Mouse (Mus musculus) midbrain, postnatal 0 days (tissue): ENCODE data around the gene Gm10273. TPM values are rescaled to one million over a fixed set of nuclear protein-coding genes. Genes with fewer than 3 reads are reported as not detected.
A peak's percentile ranks its signal among the peaks of the same experiment; 100 is the strongest.
"Not testable (repeated sequence)": the region's sequence is repeated elsewhere in the genome, so short reads cannot be mapped to it uniquely, and the experiment has no call there.

ENCODE experiments used
- ATAC-seq: fragments of 200-750 bp; cut with Nextera tagmentation; 2 replicates; pipeline ENCODE4 v1.8.0; 2017; ENCODE audit warnings: moderate number of reproducible peaks, mild to moderate bottlenecking, moderate TSS enrichment, moderate library complexity; ENCODE audit not compliant: low FRiP score
- DNase-seq: peaks from one replicate; pipeline ENCODE4 v3.0.0-alpha.2; 2015; ENCODE audit warnings: low spot score
- H3K27ac ChIP-seq: fragments of 300-500 bp; sonication (generic); 2 replicates; pipeline ENCODE4 v1.5.1; 2014; ENCODE audit warnings: low read depth, mild to moderate bottlenecking, low read length, mixed read lengths
- H3K27me3 ChIP-seq: fragments of 300-500 bp; sonication (generic); 2 replicates; pipeline ENCODE4 v1.6.1; 2014; ENCODE audit warnings: low read length, control low read depth, mixed read lengths; ENCODE audit not compliant: insufficient read depth
- H3K36me3 ChIP-seq: fragments of 300-500 bp; sonication (generic); 2 replicates; pipeline ENCODE4 v1.6.1; 2014; ENCODE audit warnings: low read length, control low read depth, mixed read lengths; ENCODE audit not compliant: insufficient read depth
- H3K4me1 ChIP-seq: fragments of 300-500 bp; sonication (generic); 2 replicates; pipeline ENCODE4 v1.6.1; 2014; ENCODE audit warnings: mild to moderate bottlenecking, control low read depth, antibody characterized with exemption, low read length, mixed read lengths; ENCODE audit not compliant: insufficient read depth
- H3K4me2 ChIP-seq: fragments of 300-500 bp; sonication (generic); 2 replicates; pipeline ENCODE4 v1.6.1; 2014; ENCODE audit warnings: low read depth, mild to moderate bottlenecking, low read length, mixed read lengths; ENCODE audit not compliant: poor library complexity, severe bottlenecking
- H3K4me3 ChIP-seq: fragments of 300-500 bp; sonication (generic); 2 replicates; pipeline ENCODE4 v1.5.1; 2014; ENCODE audit warnings: low read depth, mild to moderate bottlenecking, low read length, moderate library complexity
- H3K9ac ChIP-seq: fragments of 300-500 bp; sonication (generic); replicated peaks from 2 replicates; pipeline ENCODE4 v1.6.1; 2014; ENCODE audit warnings: mild to moderate bottlenecking, low read length, moderate library complexity, mixed read lengths; ENCODE audit not compliant: poor library complexity, severe bottlenecking
- H3K9me3 ChIP-seq: fragments of 300-500 bp; sonication (generic); 2 replicates; pipeline ENCODE4 v1.6.1; 2016; ENCODE audit warnings: low read length, control low read depth
- CTCF ChIP-seq: IDR thresholded peaks from 2 replicates; pipeline ENCODE4 v1.5.1; 2016; ENCODE audit warnings: antibody characterized with exemption, mild to moderate bottlenecking
- WGBS: fragments of 180-500 bp; shearing (Covaris S2); extraction: QIAGEN DNeasy Blood & Tissue Kit; methylation state at CpG from one replicate; pipeline ENCODE4 v1.1.7; 2014; 5-methylcytosine and 5-hydroxymethylcytosine counted together
- polyA plus RNA-seq: library from polyadenylated mRNA; unstranded; fragments of >200 nt; fragmentation: Nextera tagmentation; extraction: Ambion mirVana; gene quantifications from 2 replicates; pipeline ENCODE4 v1.2.1, GENCODE M21; 2015
- total RNA-seq: library from RNA; depleted of rRNA; stranded (reverse); fragments of >200 nt; gene quantifications from 2 replicates; pipeline ENCODE4 v1.2.3, GENCODE M21; 2014

The Gm10273 gene
- total and polyA plus RNA-seq, 2 experiments from 2014 or later: 4.3 to 7.7 TPM

- H3K4me1 ChIP-seq: no peaks in the 10 kb centered on the region
- no peak overlapping the region for H3K4me3 ChIP-seq
- H3K9ac ChIP-seq: no peak overlapping the region
- no peak overlapping the region for H3K27ac ChIP-seq
- ATAC-seq: no peak
- DNase-seq: no peak
- TF ChIP-seq CTCF: no peak
- WGBS: 78% methylated on average over 2 of the region's 2 CpGs
- no peaks in the 10 kb centered on the region for H3K27me3 ChIP-seq
- H3K9me3 ChIP-seq: no peaks in the 10 kb centered on the region
- no peaks in the 10 kb centered on the region for H3K36me3 ChIP-seq
- H3K4me2 ChIP-seq: no peak overlapping the region
These were observed 15.0 kb upstream of the Gm10273 start for GRCm38 (mm10) chr10:59380411-59380821.

GRCm38 (mm10) chr10:59381563-59381962 is 13.9 kb upstream of the Gm10273 start:
- ATAC-seq, H3K27ac ChIP-seq, H3K9ac ChIP-seq, H3K27me3 ChIP-seq, DNase-seq, H3K9me3 ChIP-seq, H3K4me3 ChIP-seq, H3K4me1 ChIP-seq, H3K4me2 ChIP-seq, H3K36me3 ChIP-seq: not testable (repeated sequence)
- 92% methylated on average over 5 of the region's 10 CpGs for whole genome bisulfite sequencing

GRCm38 (mm10) chr10:59386951-59387350 is 8.5 kb upstream of the Gm10273 start:
- DNase-seq (peak; percentile 10), ATAC-seq (no peak)
- H3K36me3 ChIP-seq: no peaks in the 10 kb centered on the region
- no peaks in the 10 kb centered on the region for H3K4me1 ChIP-seq
- H3K27me3 ChIP-seq: no peaks in the 10 kb centered on the region
- H3K4me2 ChIP-seq: no peak overlapping the region
- WGBS: 97% methylated on average over 7 of the region's 8 CpGs
- H3K9me3 ChIP-seq: peaks cover 10% of the 10 kb centered on the region
- H3K27ac ChIP-seq: no peak overlapping the region
- H3K9ac ChIP-seq: no peak overlapping the region
- TF ChIP-seq CTCF: no peak
- no peak overlapping the region for H3K4me3 ChIP-seq

- Histone ChIP-seq H3K4me1 (no peaks in the 10 kb centered on the region), H3K36me3 (no peaks in the 10 kb centered on the region), H3K27ac (no peak overlapping the region), H3K9me3 (peaks cover 10% of the 10 kb centered on the region), H3K9ac (no peak overlapping the region), H3K4me2 (no peak overlapping the region), H3K4me3 (no peak overlapping the region), H3K27me3 (no peaks in the 10 kb centered on the region)
- ATAC-seq: no peak
- DNase-seq: no peak
- no peak for TF ChIP-seq CTCF
- WGBS: 98% methylated on average over 3 of the region's 3 CpGs
These were observed 5.8 kb upstream of the Gm10273 start for GRCm38 (mm10) chr10:59389652-59390051.

- no peak overlapping the region for H3K4me3 ChIP-seq
- H3K27me3 ChIP-seq: no peaks in the 10 kb centered on the region
- DNase-seq (no peak), ATAC-seq (no peak)
- H3K9me3 ChIP-seq: peaks cover 10% of the 10 kb centered on the region
- no peak overlapping the region for H3K4me2 ChIP-seq
- H3K36me3 ChIP-seq: no peaks in the 10 kb centered on the region
- no peak overlapping the region for H3K9ac ChIP-seq
- no peak overlapping the region for H3K27ac ChIP-seq
- no peaks in the 10 kb centered on the region for H3K4me1 ChIP-seq
- no peak for TF ChIP-seq CTCF
- 77% methylated on average over 4 of the region's 4 CpGs for WGBS
These were observed 3.5 kb upstream of the Gm10273 start for GRCm38 (mm10) chr10:59391907-59392306.

- ATAC-seq (no peak), DNase-seq (no peak)
- Histone ChIP-seq H3K27me3 (no peaks in the 10 kb centered on the region), H3K4me3 (no peak within 1 kb of the TSS), H3K36me3 (no peaks in the 10 kb centered on the region), H3K9me3 (no peaks in the 10 kb centered on the region), H3K27ac (no peak within 1 kb of the TSS), H3K4me2 (no peak within 1 kb of the TSS), H3K9ac (no peak within 1 kb of the TSS), H3K4me1 (no peaks in the 10 kb centered on the region)
- no peak for TF ChIP-seq CTCF
- WGBS: 73% methylated on average over 21 of the region's 21 CpGs
These were observed 7.7 kb downstream of the Gm10273 start, which contains the start of gene Pla2g12b for GRCm38 (mm10) chr10:59402899-59403792. Gene Pla2g12b, plus strand, starts transcription at chr10:59403660.
